Mouse (Mus musculus) stomach, postnatal 0 days (tissue): ENCODE measurements at regions not wholly inside any gene's neighbourhood (a gene's known extent, or its start where the extent isn't known, plus 50 kb on each side); places are given as distances from the start of the nearest gene placed in this dataset.

ENCODE experiments used
- CTCF ChIP-seq: IDR thresholded peaks from 2 replicates; pipeline ENCODE4 v1.5.1; 2016; ENCODE audit warnings: antibody characterized with exemption, low read depth, mild to moderate bottlenecking, moderate library complexity
- EP300 ChIP-seq: optimal IDR thresholded peaks from 2 replicates; pipeline ENCODE3; 2016; ENCODE audit warnings: antibody characterized with exemption

DNA sequence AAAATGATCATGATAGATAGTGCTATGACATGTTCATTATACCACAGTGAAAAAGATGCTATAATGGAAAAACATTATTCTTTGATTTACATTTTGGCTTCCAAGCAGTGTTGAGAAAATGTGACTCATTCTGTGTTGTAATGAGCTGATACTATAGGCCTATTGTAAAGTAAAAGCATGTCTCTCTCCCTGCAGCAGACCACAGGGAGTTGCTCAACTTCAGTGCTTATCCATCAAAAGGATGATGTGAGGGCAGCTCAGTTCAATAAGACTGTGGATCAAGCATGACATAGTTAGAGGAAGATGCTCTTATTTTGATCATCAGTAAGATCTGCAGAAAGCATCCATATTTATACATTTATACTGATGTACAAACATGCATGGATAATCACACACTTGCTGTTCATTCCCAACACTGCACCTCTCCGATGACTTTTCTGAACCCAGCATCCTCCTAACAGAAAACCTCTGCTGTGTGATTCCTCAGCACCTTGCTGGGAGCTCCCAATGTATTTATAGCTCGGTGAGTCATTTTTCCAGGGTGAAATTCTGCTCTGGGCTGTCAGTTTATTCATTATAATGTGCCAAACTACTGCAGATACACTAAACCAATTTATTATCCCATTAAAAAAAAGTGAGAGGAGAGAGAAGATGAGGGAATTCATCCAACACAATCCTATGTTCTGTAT, 224.8 kb upstream of the Ptchd4 start:
- TF ChIP-seq CTCF = no peak
- TF ChIP-seq EP300 = no peak
